Mouse (Mus musculus): ENCODE measurements at regions not wholly inside any gene's neighbourhood (a gene's known extent, or its start where the extent isn't known, plus 50 kb on each side); places are given as distances from the start of the nearest gene placed in this dataset.

DNA sequence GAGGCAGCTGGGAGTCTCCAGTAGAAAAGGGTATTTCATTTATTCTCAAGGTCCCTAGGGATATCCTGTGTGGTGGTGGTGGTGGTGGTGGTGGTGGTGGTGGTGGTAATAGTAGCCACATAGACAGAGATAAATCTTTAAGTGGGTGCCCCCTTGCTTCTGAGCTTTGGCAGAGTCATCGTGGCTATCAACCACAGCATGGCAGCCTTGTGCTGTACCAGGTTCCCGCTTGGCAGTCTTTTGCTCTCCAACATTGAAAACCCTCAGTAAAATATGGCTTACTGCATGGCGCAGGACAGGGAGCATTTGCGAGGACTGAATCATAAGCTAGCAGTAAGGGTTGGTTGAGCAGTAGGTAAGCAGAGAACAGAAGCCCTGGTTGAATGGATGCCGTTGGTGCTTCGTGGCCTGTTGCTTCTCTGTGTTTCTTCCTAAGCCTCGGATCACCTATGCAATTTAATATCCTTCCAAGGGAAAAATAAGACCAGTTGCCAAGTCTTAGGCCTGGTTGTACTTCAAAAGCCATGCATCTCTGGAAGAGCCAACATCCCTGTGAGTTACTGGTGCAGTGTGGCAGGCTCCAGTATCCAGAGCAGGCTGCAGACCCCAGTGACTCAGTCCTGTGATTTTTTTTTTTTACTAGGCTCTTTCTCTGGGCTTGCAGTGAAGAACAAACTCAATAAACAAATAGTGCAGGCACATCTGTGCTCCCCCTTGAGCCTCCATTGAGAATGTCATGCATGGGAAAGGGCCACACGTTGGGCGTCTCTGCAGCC, 76.6 kb upstream of the Maml3 start:
- Histone ChIP-seq H3K27me3 (no peaks in the 10 kb centered on the region), H3K36me3 (no peaks in the 10 kb centered on the region), H3K4me3 (no peak overlapping the region), H3K4me1 (peaks cover 45% of the 10 kb centered on the region), H3K27ac (peak overlapping the region; percentile 91; the same call in 1 of the 2 replicates), H3K9ac (no peak overlapping the region), H3K9me3 (no peaks in the 10 kb centered on the region), H3K4me2 (replicated peaks) (no peak overlapping the region)
- no peak for ATAC-seq (ENCODE audit: low FRiP score, low read depth)
- 74% methylated on average over 9 of the region's 9 CpGs for WGBS

DNA sequence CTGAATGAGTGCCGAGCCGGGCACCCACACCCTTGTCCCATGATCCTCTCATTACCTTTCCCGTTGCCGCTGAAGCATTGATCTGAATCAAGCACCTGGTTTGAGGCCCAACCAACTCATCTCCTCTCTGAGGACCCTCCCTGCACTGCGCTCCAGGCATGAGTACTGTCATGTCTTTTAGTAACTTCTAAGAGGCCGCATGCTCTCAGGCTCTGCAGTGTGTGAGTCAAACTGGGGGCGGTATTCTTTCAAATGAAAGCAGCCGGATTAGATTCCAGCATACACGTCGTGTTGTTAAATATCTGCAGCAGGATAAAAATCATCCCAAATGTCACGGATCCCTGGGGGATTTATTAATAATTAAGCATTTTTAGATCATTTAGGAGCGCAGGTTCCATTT, 79.4 kb upstream of the Maml3 start:
- H3K36me3 ChIP-seq: no peaks in the 10 kb centered on the region
- H3K4me3 ChIP-seq: no peak overlapping the region
- peaks cover 42% of the 10 kb centered on the region for H3K4me1 ChIP-seq
- 83% methylated on average over 12 of the region's 12 CpGs for WGBS
- H3K9ac ChIP-seq: no peak overlapping the region
- no peaks in the 10 kb centered on the region for H3K9me3 ChIP-seq
- no peak overlapping the region for H3K27ac ChIP-seq
- H3K27me3 ChIP-seq: no peaks in the 10 kb centered on the region
- no peak overlapping the region for H3K4me2 ChIP-seq (replicated peaks)
- no peak for ATAC-seq (ENCODE audit: low FRiP score, low read depth)

DNA sequence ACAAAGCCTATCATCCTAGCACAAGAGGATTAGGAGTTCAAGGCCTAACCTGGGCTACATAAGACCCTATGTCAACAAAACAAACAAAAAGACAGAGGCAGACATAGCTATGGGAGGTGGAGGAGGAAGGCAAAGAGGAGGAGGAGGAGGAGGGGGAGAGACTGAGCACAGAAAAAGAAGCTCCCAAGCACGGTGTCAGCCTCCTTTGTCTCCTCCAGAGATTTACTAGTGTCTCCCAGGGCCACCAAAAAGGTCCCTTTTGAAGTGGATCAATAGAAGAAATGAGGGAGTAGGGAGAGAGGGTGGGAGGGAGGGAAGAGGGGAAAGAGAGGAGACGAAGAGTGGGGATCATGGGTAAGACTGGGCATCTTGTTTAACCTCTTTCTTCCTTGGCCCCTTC, 80.5 kb upstream of the Maml3 start:
- Histone ChIP-seq H3K4me1 (peaks cover 32% of the 10 kb centered on the region), H3K36me3 (no peaks in the 10 kb centered on the region), H3K9ac (no peak overlapping the region), H3K27ac (no peak overlapping the region), H3K27me3 (no peaks in the 10 kb centered on the region), H3K9me3 (no peaks in the 10 kb centered on the region), H3K4me2 (replicated peaks) (no peak overlapping the region), H3K4me3 (no peak overlapping the region)
- ATAC-seq (ENCODE audit: low FRiP score, low read depth): no peak
- 18% methylated on average over 2 of the region's 2 CpGs for WGBS

DNA sequence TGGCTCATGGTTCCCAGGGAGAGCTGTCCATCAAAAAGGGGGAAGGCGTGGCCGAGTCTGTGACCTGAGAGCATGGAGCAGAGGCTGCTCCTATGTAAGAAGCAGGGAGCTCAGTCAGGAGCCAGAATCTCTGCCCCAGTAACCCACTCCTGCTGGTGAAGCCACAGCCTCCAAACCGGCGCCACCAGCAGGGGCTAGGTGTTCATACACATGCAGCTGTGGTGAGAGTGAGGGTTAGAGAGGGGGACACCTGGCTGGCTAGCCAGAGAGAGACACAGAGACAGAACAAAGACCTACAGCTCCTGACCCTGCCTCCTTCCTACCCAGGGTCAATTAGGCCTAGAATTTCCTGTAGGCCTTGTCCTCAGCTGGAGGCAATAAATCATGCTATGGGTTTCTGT, 80.7 kb upstream of the Foxo1 start:
- no peak for ATAC-seq (ENCODE audit: low FRiP score, low read depth)
- Histone ChIP-seq H3K27me3 (no peaks in the 10 kb centered on the region), H3K36me3 (no peaks in the 10 kb centered on the region), H3K4me3 (no peak overlapping the region), H3K4me1 (peaks cover 16% of the 10 kb centered on the region), H3K27ac (no peak overlapping the region), H3K4me2 (replicated peaks) (no peak overlapping the region), H3K9me3 (no peaks in the 10 kb centered on the region), H3K9ac (no peak overlapping the region)
- 50% methylated on average over 4 of the region's 4 CpGs for WGBS

DNA sequence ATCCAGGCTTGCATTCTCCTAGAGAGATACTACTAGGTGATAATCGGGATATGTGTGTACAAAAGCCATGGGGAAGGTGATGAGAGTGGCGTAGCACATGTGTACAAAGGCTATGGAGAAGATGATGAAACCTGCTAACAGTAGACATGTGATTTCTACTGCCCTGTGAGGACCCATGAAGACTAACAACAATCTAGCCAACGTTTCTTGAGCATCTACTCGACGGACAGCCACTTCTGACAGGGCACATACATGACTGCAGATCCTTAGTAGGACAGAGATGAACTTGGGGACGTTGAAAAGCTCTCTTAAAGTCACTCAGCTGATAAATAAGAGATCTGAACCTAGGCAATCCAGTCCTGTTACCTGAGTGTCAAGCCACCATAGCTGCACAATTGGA, 79.8 kb upstream of the Foxo1 start:
- H3K9me3 ChIP-seq: no peaks in the 10 kb centered on the region
- no peak for ATAC-seq (ENCODE audit: low FRiP score, low read depth)
- no peak overlapping the region for H3K4me2 ChIP-seq (replicated peaks)
- no peak overlapping the region for H3K4me3 ChIP-seq
- no peak overlapping the region for H3K27ac ChIP-seq
- no peak overlapping the region for H3K9ac ChIP-seq
- 84% methylated on average over 6 of the region's 6 CpGs for WGBS
- no peaks in the 10 kb centered on the region for H3K27me3 ChIP-seq
- H3K36me3 ChIP-seq: no peaks in the 10 kb centered on the region
- H3K4me1 ChIP-seq: peaks cover 25% of the 10 kb centered on the region

DNA sequence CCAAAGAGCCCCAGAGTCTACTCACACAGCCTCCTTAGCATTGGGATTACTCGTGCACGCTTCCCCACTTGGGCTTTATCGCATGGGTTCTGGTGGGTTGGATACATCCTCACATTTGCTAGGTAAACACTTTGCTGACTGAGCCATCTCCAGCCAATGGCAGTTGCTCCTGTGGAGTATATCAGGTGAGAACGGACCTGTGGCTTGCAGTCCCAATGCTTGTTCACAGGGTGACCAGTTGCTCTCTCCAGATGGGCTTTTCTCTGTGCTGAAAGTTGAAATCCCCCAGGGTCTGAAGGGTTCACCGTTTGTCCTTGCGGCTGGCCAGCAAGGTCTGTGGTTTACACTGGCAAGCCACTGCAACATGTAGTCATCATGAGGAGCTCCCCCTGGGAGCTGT, 79.1 kb upstream of the Foxo1 start:
- Histone ChIP-seq H3K4me1 (peaks cover 30% of the 10 kb centered on the region), H3K9me3 (no peaks in the 10 kb centered on the region), H3K36me3 (no peaks in the 10 kb centered on the region), H3K4me3 (no peak overlapping the region), H3K27ac (no peak overlapping the region), H3K9ac (no peak overlapping the region), H3K27me3 (no peaks in the 10 kb centered on the region), H3K4me2 (replicated peaks) (no peak overlapping the region)
- ATAC-seq (ENCODE audit: low FRiP score, low read depth): no peak
- WGBS: 91% methylated on average over 6 of the region's 6 CpGs

DNA sequence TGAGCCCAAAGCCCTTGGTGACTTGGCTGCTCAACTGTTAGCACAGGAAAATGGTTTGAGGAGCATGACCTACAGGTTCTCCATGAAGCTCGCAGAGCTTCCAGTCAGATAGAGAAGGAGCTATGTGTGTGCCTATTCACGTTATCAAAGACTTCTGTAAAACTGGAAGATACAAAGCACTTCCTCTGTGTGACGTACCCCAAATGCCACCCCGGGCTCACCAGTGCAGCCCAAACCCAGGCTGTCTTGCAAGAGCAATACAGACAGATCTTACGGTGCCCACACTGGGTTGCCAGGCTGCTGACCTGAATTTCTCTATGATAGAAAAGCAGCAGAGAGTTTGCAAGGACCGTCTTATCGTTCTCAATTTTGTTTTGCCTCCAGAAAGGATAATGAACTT, 78.1 kb upstream of the Foxo1 start:
- WGBS: 87% methylated on average over 7 of the region's 7 CpGs
- Histone ChIP-seq H3K9ac (no peak overlapping the region), H3K4me2 (replicated peaks) (no peak overlapping the region), H3K9me3 (no peaks in the 10 kb centered on the region), H3K36me3 (no peaks in the 10 kb centered on the region), H3K4me1 (peaks cover 30% of the 10 kb centered on the region), H3K27me3 (no peaks in the 10 kb centered on the region; the same call in 1 of the 2 replicates), H3K27ac (no peak overlapping the region), H3K4me3 (no peak overlapping the region)
- ATAC-seq (ENCODE audit: low FRiP score, low read depth): no peak

DNA sequence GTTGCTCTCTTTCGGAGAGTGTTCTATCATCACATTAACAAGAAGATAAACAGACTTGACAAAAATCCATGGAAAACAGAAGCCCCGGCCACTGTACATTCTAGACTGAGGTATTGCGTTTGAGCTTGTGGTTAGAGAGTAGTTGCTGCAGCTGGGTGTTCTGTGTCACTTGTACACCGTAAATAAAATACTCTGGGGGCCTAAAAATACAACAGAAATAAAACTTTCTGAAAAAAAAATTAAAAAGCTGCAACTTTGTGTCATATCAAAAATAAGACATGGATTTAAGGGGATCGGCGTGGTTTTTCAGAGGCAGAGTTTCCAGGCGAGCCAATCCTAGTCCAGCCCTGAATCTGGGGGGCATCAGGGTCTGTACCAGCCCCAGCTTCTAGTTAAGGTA, 75.1 kb upstream of the Foxo1 start:
- Histone ChIP-seq H3K36me3 (no peaks in the 10 kb centered on the region), H3K4me3 (no peak overlapping the region), H3K27me3 (no peaks in the 10 kb centered on the region; the same call in 1 of the 2 replicates), H3K27ac (no peak overlapping the region), H3K9me3 (no peaks in the 10 kb centered on the region), H3K4me1 (peaks cover 26% of the 10 kb centered on the region), H3K9ac (no peak overlapping the region), H3K4me2 (replicated peaks) (peak overlapping the region; percentile 17; the same call in 1 of the 2 replicates)
- 41% methylated on average over 7 of the region's 7 CpGs for WGBS
- ATAC-seq (ENCODE audit: low FRiP score, low read depth): no peak

DNA sequence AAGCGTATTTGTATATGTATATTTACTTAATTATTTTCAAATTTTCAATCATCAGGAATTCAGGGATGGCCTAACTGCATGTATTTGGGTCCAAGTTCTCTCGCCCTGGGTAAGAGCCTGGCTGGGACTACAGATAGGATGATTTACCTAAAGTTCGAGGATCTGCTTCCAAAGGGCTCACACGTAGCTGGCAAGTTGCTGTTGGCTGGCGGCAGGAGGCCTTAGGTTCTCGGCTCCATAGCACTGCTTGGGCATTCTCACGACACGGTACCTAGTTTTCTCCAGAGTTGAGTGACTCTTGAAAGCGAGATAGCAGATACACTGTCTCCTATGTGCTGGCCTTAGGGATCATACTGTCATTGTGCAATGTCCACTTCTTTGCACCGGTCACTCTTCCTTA, 73.9 kb upstream of the Foxo1 start:
- H3K36me3 ChIP-seq: no peaks in the 10 kb centered on the region
- 87% methylated on average over 10 of the region's 10 CpGs for WGBS
- no peaks in the 10 kb centered on the region; the same call in 1 of the 2 replicates for H3K27me3 ChIP-seq
- no peak overlapping the region for H3K9ac ChIP-seq
- H3K4me3 ChIP-seq: no peak overlapping the region
- no peak overlapping the region for H3K27ac ChIP-seq
- no peak overlapping the region for H3K4me2 ChIP-seq (replicated peaks)
- H3K9me3 ChIP-seq: no peaks in the 10 kb centered on the region
- H3K4me1 ChIP-seq: peaks cover 26% of the 10 kb centered on the region
- no peak for ATAC-seq (ENCODE audit: low FRiP score, low read depth)

DNA sequence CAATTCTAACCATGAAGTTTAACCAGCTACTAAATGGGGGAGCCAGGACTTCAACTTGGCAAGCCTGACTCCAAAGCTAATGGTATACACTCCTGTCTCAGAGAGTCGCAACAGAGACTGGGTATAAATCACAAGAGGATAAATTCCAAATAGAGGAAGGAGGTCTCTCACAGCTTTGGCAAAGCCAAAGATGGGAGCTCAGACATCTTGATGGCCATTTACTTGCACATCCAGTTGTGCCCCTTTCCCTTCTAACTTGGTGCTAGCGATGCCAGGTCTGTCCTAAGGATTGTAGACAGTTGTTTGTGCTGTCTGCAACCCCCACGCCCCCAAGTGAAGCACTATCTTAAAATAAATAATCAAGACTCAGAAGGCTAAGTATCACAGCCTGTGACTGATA, 72.7 kb upstream of the Foxo1 start:
- Histone ChIP-seq H3K27me3 (no peaks in the 10 kb centered on the region; the same call in 1 of the 2 replicates), H3K36me3 (no peaks in the 10 kb centered on the region), H3K27ac (no peak overlapping the region), H3K4me3 (peak overlapping the region; percentile 48), H3K4me2 (replicated peaks) (peak overlapping the region; percentile 91), H3K9me3 (no peaks in the 10 kb centered on the region), H3K9ac (peak overlapping the region; percentile 80), H3K4me1 (peaks cover 26% of the 10 kb centered on the region)
- 74% methylated on average over 3 of the region's 3 CpGs for WGBS
- ATAC-seq (ENCODE audit: low FRiP score, low read depth): no peak

DNA sequence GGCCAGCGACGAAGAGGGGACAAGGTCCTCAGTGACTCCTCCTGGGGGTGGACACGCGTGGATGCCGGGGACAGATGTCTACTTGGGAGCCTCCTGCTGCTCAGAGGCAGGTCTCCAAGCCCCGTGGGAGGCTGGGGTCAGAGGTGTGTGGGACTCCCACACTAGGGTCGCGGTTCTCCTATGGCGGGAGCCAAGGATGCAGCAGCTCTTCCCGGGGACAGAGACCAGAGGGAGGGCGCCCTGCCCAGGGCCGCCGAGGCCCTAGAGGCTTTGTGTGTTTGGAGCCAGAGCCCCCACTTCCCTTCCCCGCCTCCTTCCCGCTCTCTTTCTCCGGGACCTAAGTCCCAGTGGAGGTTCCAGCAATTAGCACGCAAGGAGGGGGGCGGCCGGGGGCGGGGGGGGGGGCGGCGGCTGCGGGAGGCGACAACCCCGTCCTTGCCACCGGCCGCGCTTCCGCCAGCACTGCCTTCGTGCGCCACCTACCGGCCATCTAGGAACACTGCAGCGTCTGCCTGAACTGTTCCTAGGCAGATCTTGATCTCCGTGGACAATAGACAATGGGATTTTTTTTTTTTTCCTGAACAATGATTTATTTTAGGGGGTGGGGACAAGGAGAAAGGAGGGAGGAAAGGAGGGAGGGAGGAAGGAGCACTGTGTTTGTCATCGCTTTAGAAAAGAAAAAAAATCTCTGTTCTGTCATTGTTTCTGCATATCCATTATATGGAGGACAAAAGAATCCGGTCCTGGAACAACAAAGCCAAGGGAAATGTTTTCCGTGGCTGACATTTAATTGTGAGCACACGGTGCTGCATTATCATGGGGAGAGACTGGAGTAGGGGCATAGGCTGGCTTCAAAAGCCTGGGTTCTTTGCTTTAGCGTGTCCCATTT, 71.8 kb upstream of the Foxo1 start:
- peaks cover 26% of the 10 kb centered on the region for H3K4me1 ChIP-seq
- 6% methylated on average over 33 of the region's 39 CpGs for WGBS
- peak overlapping the region; percentile 48 for H3K4me3 ChIP-seq
- no peak overlapping the region for H3K27ac ChIP-seq
- peak overlapping the region; percentile 80 for H3K9ac ChIP-seq
- H3K4me2 ChIP-seq (replicated peaks): peak overlapping the region; percentile 91
- no peaks in the 10 kb centered on the region for H3K36me3 ChIP-seq
- ATAC-seq (ENCODE audit: low FRiP score, low read depth): peak; percentile 72
- H3K9me3 ChIP-seq: no peaks in the 10 kb centered on the region
- no peaks in the 10 kb centered on the region; the same call in 1 of the 2 replicates for H3K27me3 ChIP-seq

DNA sequence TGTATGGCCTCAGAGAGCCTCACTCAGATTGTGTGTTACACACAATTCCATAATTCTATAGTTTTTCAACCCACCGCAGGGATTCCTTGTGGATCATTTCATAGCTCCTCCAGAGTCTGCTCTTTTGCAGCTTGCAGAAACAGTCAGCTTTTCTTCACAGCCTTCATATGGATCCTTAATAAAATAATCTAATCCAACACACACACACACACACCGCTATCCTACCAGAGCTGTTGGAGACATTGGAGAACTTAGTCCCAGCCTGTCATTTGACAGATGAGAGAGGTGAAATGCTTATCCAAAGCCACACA, 71.2 kb upstream of the Foxo1 start:
- Histone ChIP-seq H3K36me3 (no peaks in the 10 kb centered on the region), H3K4me1 (peaks cover 26% of the 10 kb centered on the region), H3K4me3 (no peak overlapping the region), H3K9me3 (no peaks in the 10 kb centered on the region), H3K4me2 (replicated peaks) (peak overlapping the region; percentile 91), H3K27ac (no peak overlapping the region), H3K9ac (no peak overlapping the region), H3K27me3 (no peaks in the 10 kb centered on the region; the same call in 1 of the 2 replicates)
- 66% methylated on average over 2 of the region's 2 CpGs for WGBS
- ATAC-seq (ENCODE audit: low FRiP score, low read depth): no peak
